Mouse (Mus musculus) ovary, adult 10 weeks (tissue): ENCODE results near the gene Sirt7. TPM values are rescaled to one million over a fixed set of nuclear protein-coding genes. Genes with fewer than 3 reads are reported as not detected.

ENCODE experiments used
- polyA plus RNA-seq: library from polyadenylated mRNA; stranded (reverse); fragments of 350-450 nt; fragmentation: Illumina TruSeq; extraction: RNeasy Lipid Tissue Mini Kit (QIAGEN cat#74804); gene quantifications from one replicate; pipeline ENCODE4 v1.2.3, GENCODE M21; 2014

Sirt7 gene
- polyA plus RNA-seq = 3.2 TPM

DNA sequence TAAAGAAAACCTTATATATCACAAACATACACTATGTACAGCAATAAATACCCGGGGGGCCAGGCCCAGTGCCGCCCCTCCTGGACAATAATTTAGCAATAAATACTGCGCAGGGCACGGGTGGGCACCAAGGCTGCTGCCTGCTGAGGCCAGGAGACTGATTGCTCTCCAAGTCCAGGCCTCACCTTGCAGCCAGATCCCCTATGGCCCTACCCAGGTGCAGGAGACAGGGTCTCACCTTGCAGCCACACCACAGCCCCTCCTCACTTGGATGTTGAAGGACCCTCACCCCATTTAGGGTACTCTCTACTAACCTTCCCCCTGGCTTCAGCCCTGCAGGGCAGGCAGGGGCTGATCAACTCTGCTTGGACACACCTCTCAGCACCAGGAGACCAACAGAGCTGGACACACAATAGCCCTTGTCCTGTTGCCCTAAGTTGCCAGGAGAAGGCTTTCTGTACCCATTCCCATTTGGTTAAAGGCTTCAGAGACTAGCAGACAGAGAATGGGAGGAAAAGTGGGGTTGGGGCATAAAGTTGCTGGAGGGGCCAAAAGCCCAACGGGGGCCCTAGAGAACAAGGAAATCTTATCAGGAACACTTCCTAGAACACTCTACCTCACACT is at the start of gene Sirt7:
Gene Sirt7, minus strand, starts transcription at position 89 of the 624 bp plus-strand sequence.

DNA sequence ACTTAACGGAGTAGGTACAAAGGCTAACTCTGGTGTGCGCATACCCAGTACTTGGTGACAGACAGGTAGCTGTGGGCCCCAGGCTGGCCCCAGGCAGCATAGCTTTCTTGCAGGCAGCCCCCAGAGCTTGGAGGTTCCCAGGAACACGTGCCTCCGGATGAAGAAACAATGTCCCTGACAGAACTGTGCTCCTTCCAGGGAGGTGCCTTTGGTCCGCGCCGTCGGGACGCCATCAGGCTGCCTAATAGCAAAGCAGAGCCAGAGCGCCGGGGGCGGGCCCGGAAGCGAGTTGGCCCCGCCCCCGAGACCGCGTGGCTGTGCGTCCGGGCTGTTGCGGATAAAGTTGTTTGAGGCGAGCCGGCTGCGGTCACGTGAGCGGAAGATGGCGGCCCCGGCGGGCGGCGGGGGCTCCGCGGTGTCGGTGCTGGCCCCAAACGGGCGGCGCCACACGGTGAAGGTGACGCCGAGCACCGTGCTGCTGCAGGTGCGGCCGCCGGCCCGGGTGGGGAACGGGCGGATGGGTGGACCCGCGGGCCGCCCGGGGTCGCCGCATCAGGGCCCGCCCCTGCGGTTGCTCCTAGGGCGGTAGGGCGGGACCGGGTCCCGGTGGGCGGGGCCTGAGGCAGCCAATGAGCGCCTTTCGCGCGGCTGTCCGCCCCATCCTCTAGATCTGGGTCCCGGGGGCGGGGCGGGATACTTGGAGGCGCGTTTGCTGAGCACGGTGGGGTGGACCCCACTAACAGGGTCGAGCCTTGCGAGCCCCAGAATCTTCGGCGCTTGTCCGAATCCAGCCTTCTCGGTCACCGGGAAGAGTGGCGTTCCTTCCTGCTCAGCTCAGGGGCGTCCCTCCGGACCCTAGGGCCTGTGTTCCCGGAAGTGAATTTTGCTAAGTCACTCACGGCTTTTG is 47.9 kb upstream of the Sirt7 start, which contains the start of gene Aspscr1:
Gene Aspscr1, plus strand, starts transcription at position 287 of the 907 bp plus-strand sequence.

DNA sequence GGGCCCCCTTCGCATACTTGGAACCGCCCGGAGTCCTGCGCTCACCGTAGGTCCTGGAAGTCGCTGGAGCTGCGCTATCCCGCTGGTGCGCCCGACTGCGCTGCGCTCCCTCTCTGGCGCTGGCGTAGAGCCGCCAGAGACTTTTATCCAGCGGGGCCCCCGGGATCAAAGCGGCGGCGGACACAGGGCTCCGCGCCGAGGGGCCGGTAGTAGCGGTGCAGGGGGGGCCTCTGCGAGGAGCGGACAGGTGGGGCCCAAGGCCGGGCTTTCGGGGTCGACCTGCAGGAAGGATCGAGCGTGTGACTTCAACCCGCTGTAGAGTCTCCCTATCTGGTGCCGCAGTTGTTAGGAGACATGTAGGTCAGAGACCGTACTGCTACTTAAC is 36.0 kb upstream of the Sirt7 start, which contains the start of gene Notum:
Gene Notum, minus strand, starts transcription at position 100 of the 385 bp plus-strand sequence.

DNA sequence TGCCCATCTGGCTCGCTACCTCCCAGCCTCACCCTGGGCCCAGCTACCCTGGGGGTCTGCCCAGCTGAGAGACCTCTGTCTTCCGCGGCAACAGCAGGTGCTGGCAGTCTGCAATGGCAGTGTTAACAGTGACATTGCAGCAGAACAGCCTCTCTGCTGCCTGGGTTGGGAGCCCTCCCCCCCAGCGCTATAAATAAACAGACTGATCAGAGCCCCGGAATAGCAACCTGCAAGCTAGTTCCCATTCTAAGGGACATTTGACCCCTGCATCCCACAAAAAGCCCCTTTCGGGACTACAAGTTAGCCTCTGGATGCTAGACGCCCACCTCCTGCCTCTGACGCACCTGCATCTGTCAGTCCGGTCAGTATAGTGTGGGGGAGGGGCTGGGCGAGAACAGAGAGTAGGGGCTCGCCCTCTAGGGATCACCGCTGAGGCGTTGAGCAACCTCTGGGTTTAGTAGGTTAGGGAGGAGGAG is 23.0 kb upstream of the Sirt7 start, which contains the start of gene Myadml2:
Gene Myadml2, minus strand, starts transcription at position 158 of the 476 bp plus-strand sequence.

DNA sequence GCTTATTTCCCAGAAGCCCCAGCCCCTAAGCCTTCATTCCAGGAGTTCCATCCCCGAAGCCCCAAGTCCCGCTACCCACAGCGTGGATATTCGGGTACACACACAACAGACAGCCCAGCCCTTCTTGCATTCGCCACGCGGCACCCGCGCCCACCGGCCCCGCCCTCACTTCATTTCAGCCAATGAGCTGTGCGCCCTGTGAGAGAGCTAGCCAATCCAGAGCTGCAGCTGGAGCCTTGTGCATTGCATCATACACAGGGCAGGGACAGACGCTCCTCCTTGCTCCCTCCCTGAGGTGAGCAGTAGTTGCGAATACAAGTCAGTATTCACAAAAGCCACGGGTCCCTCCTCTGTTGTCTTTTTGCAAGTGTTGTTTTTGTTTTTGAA is 18.6 kb upstream of the Sirt7 start, which contains the start of gene Pycr1:
Gene Pycr1, minus strand, starts transcription at position 169 of the 387 bp plus-strand sequence.

DNA sequence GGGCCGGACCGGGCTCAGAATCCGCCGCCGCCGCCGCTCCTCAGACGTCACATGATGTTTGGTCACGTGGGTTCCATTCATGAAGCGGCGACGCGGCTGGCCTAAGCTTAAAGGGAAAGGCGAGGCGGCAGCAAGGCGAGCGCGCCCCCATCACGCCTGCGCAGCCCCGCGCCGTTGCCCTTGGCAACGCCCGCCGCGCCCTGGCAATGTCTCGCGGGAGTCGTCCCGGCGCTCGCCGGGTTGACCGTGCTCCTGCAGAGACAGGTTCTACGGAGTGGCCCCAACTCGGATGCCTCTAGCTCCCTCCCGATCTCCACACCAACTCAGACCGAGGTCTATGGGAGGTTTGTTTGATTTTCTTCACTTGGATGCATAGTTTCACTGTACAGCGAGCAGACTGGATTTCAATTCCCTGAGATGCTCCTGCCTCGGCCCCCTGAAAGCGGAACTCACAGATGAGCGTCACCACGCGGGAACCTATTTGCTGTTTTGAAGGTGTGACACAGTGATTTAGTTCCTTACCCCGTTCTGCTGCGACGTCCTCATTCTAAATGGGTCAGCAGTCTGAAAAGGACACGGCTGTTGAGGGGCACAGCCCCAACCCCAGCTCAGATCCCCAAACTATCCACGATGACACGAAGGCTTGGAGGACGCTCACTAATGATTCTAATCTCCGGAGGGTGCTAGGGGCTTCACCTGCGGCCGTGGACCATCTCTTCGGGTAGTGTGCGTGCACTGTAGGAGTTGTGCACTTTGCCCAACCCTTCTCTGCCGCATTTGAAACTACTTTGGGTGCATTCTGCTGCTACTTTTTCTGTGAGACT is 8.7 kb upstream of the Sirt7 start, which contains the start of gene Mafg:
Gene Mafg, minus strand, starts transcription at position 81 of the 824 bp plus-strand sequence.

DNA sequence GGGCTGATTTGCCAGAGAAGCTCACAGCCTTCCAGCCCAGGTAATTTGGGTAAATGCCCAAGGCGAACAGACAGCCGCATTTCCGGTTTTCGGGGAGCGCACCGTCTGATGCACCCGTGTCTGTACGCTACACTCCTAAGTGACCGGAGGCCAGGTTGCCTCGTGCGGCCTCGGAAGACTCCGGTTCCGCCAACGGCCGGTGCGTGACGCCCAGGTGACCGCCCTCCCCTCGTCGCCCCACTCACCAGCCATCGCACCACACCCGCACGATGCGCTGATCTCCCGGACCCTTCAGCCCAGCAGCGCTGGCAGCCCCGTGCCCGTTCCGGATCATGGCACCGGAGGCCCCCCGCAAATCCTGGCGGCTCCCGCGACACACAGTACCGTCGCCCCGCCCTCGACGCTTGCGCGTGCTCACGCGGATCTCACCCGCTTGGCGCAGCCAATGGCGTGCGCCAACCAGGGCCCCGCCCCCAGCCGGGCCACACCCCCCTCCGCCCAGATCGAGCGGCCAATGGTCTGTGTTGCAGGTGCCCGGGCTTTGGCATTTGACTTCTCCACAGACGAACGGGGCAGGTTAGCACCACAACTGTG is 7.4 kb downstream of the Sirt7 start, which contains the start of gene Pcyt2:
Gene Pcyt2, minus strand, starts transcription at position 418 of the 594 bp plus-strand sequence.

DNA sequence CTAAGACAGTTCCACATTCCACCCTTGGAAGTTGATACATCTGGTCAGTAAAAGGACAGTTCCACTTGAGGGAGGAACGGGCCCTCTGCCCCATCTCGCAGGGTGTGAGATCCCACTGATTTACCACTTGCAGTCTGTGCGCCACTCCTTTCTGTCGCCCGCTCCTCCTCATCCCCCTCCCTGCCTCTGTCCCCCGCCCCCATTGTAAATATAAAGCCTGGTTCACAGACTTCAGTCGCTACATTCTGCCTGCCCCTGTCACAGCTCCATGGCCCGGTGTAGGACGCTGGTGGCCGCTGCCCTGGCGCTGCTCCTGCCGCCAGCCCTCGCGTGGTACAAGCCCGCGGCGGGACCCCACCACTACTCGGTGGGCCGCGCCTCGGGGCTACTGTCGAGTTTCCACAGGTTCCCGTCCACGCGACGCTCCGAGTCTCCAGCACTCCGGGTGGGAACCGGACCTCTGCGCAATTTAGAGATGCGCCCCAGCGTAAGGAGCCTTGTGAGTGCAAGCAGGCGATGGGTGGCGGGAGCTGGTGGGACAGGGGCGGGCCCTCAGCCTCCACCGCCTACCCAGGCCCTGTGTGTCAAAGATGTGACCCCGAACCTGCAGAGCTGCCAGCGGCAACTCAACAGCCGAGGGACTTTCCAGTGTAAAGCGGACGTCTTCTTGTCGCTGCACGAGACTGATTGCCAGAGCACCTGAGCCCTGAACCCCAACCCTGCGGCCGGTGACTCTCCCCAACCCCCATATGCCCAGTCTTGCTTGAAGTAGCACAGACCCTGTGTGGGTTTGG is 16.6 kb downstream of the Sirt7 start, which contains the start of gene Npb:
Gene Npb, plus strand, starts transcription at position 237 of the 794 bp plus-strand sequence.

DNA sequence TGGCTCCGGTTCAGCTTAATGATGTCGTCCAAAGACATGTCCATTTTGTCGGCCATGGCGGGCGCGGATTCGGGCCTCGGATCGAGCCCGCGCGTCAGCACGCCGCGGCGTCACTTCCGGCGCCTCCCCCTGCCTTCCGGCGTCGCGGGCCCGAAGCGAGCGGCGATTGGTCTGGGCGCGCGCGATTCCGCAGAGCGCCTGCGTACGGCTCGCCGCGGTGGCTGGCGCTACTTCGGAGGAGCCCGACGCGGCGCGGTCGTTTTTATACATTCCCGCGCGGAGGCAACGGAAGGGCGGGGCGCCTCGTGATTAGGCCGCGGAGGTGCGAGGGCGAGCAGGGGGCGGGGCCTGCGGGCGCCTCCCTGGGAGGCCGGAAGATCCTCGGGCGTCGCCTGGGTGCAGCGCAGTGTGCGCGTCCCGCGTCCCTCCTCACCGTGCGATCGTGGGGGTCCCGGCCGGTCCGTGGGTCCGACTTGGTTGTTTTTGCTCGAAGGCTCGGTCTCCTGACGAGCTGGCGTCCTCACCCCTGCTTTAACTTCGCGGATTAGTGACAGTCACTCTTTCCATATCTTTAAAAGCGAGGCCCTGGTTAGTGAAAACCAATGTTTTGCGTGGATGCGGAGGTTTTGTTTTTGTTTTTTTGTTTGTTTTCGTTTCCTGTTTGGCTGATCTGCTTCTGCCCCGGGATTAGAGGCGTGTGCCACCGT is 26.6 kb downstream of the Sirt7 start, which contains the start of the genes Alyref and Anapc11:
Gene Alyref, minus strand, starts transcription at position 83 of the 707 bp plus-strand sequence.
Gene Anapc11, plus strand, starts transcription at position 139 of the 707 bp plus-strand sequence.

DNA sequence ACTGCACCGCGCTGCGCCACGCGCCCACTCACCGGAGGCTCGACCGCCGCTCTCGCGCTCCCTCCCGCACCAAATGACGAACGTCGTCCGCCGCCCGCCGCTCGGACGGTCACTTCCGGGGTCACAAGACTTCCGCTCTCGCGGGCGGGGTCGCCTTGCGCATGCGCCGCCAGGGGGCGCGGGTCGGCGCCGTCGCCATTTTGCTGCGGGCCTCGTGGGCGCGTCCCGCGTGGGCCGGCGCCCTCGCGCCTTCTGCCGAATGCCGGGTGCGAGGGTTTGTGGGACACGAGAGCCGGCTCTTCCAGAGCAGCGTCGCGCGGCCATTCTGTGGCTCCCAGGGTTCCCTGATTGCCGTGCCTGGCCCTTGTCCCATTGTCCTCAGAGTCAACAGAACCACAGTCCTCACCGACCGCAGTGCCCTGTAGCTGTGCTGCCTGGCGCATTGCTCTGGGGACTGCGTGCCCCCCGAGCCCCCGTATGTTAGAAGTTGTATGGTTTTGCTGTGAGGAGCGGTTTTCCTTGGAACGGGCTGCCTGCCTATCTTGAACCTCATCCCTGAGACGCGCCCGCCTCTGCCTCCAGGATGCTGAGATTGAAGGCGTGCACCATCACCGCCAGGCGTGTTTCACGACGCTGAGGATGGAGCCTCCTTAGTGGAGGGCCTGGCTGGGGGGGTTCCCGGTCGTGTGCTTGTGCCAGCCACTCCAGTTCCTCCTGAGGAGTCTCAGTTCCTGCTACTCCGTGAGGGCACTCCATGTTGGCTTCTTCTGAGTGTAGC is 43.4 kb downstream of the Sirt7 start, which contains the start of gene Arhgdia:
Gene Arhgdia, minus strand, starts transcription at position 135 of the 778 bp plus-strand sequence.

DNA sequence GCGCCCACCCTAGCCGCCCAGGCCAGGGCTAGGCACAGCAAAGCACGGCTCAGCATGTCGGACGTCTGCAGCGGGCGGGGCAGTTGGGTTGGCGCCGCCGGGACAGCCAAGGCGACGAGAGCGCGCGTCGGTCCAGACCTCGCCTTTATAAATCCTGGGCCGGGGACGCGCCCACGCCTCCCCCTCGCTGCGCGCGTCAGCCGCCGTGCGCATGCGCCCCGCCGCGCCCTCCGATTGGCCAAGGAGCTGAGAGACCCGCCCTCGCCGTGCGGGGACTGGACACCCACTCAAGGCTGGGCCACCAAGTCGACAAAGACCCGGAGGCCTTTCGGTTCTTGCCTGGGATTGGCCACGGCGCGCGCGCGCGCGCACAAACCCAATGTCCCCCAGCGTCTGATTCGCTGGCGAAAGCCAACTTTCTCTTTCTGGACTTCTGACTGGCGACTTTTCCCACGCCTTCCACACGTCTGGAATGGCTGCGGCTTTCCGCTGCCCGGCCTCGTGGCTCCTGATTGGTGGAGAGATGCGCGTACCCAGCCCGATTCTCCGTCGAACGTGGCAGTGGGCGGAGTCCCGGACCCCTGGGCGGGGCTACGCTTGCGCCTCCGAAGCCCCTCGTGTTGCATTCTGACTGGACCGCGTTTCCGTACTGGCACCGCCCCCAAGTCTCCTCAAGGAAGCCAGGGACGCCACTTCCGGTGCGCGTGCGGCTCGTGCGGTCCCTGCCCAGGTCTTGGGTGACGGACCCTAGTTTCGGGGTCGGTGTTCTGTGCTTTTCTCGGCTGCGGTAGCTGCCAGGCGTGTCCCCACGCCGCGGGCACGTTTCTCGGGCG is 52.1 kb downstream of the Sirt7 start, which contains the start of gene P4hb:
Gene P4hb, minus strand, starts transcription at position 502 of the 833 bp plus-strand sequence.

Other genes starting within 250 kb of the Sirt7 start
- not detected for gene Faap100, start 246.5 kb downstream of the Sirt7 start, polyA plus RNA-seq
- 22.0 TPM for gene Nploc4, start 187.5 kb downstream of the Sirt7 start, polyA plus RNA-seq
- not detected for gene Tspan10, start 182.6 kb downstream of the Sirt7 start, polyA plus RNA-seq
- gene Pde6g, start 171.7 kb downstream of the Sirt7 start, polyA plus RNA-seq = not detected
- 1.5 TPM for gene Oxld1, start 167.2 kb downstream of the Sirt7 start, polyA plus RNA-seq
- 14.0 TPM for gene Ccdc137, start 167.1 kb downstream of the Sirt7 start, polyA plus RNA-seq
- gene Arl16, start 157.6 kb downstream of the Sirt7 start, polyA plus RNA-seq = 9.9 TPM
- gene Mrpl12, start 140.6 kb downstream of the Sirt7 start, polyA plus RNA-seq = 1.2 TPM
- gene Slc25a10, start 133.4 kb downstream of the Sirt7 start, polyA plus RNA-seq = not detected
- gene Gcgr, start 94.5 kb downstream of the Sirt7 start, polyA plus RNA-seq = not detected
- 1.5 TPM for gene Mcrip1, start 75.5 kb downstream of the Sirt7 start, polyA plus RNA-seq
- not detected for gene Ppp1r27, start 74.1 kb downstream of the Sirt7 start, polyA plus RNA-seq
- gene P4hb, start 52.0 kb downstream of the Sirt7 start, polyA plus RNA-seq = 235 TPM
- 29.1 TPM for gene Arhgdia, start 43.6 kb downstream of the Sirt7 start, polyA plus RNA-seq
- gene Alyref, start 26.9 kb downstream of the Sirt7 start, polyA plus RNA-seq = 37.9 TPM
- gene Anapc11, start 26.8 kb downstream of the Sirt7 start, polyA plus RNA-seq = 5.8 TPM
- gene Npb, start 16.8 kb downstream of the Sirt7 start, polyA plus RNA-seq = not detected
- gene Pcyt2, start 7.3 kb downstream of the Sirt7 start, polyA plus RNA-seq = 3.4 TPM
- gene Mafg, start 8.4 kb upstream of the Sirt7 start, polyA plus RNA-seq = 10.4 TPM
- gene Pycr1, start 18.5 kb upstream of the Sirt7 start, polyA plus RNA-seq = 1.6 TPM
- not detected for gene Myadml2, start 22.9 kb upstream of the Sirt7 start, polyA plus RNA-seq
- gene Notum, start 35.9 kb upstream of the Sirt7 start, polyA plus RNA-seq = not detected
- gene Aspscr1, start 47.7 kb upstream of the Sirt7 start, polyA plus RNA-seq = 0.77 TPM
- gene Cenpx, start 88.5 kb upstream of the Sirt7 start, polyA plus RNA-seq = not detected
- gene Lrrc45, start 88.7 kb upstream of the Sirt7 start, polyA plus RNA-seq = 0.40 TPM
- not detected for gene Rac3, start 96.2 kb upstream of the Sirt7 start, polyA plus RNA-seq
- gene Dcxr, start 102.0 kb upstream of the Sirt7 start, polyA plus RNA-seq = not detected
- not detected for gene Cbr2, start 106.9 kb upstream of the Sirt7 start, polyA plus RNA-seq
- gene Hmga1b, start 137.6 kb upstream of the Sirt7 start, polyA plus RNA-seq = not detected
- not detected for gene Rfng, start 159.0 kb upstream of the Sirt7 start, polyA plus RNA-seq
- gene Gps1, start 159.0 kb upstream of the Sirt7 start, polyA plus RNA-seq = 10.9 TPM
- gene Dus1l, start 171.2 kb upstream of the Sirt7 start, polyA plus RNA-seq = 3.3 TPM
- gene Fasn, start 199.3 kb upstream of the Sirt7 start, polyA plus RNA-seq = 2.1 TPM